Mouse (Mus musculus): ENCODE measurements at regions not wholly inside any gene's neighbourhood (a gene's known extent, or its start where the extent isn't known, plus 50 kb on each side); places are given as distances from the start of the nearest gene placed in this dataset.
"Not testable (repeated sequence)": the region's sequence is repeated elsewhere in the genome, so short reads cannot be mapped to it uniquely, and the experiment has no call there.

- DNase-seq = not testable (repeated sequence)
Measured at GRCm38 (mm10) chr13:61805300-61805699, 235.4 kb upstream of the Cts3 start.

- peak; percentile 19 to 29 for DNase-seq
Measured at GRCm38 (mm10) chr13:61804168-61804874, 234.4 kb upstream of the Cts3 start.

GRCm38 (mm10) chr13:61803763-61804162, 233.8 kb upstream of the Cts3 start:
- not testable (repeated sequence) for DNase-seq

- DNase-seq = not testable (repeated sequence)
Measured at GRCm38 (mm10) chr13:61763457-61763856, 193.5 kb upstream of the Cts3 start.

Measured in spleen, adult 18-20 months (tissue).